Mouse (Mus musculus) liver, postnatal 0 days (tissue): ENCODE data around the gene Tpm3. TPM values are rescaled to one million over a fixed set of nuclear protein-coding genes. Genes with fewer than 3 reads are reported as not detected.
"Not testable (repeated sequence)": the region's sequence is repeated elsewhere in the genome, so short reads cannot be mapped to it uniquely, and the experiment has no call there.

Source experiments
- ATAC-seq: fragments of 200-750 bp; cut with Nextera tagmentation; 2 replicates; pipeline ENCODE4 v1.8.0; 2017; ENCODE audit warnings: mild to moderate bottlenecking, moderate library complexity
- DNase-seq: peaks from one replicate; pipeline ENCODE4 v3.0.0-alpha.2; 2016
- H3K27ac ChIP-seq: fragments of 300-500 bp; sonication (generic); 2 replicates; pipeline ENCODE4 v1.5.1; 2014; ENCODE audit warnings: antibody characterized with exemption, moderate library complexity, mild to moderate bottlenecking, low read depth
- H3K27me3 ChIP-seq: fragments of 300-500 bp; sonication (generic); 2 replicates; pipeline ENCODE4 v1.6.1; 2014; ENCODE audit warnings: low read length, control low read depth, mixed read lengths; ENCODE audit not compliant: insufficient read depth
- H3K36me3 ChIP-seq: fragments of 300-500 bp; sonication (generic); replicated peaks from 2 replicates; pipeline ENCODE4 v1.6.1; 2014; ENCODE audit warnings: mild to moderate bottlenecking, control low read depth, low read length, moderate library complexity, mixed read lengths; ENCODE audit not compliant: insufficient read depth
- H3K4me1 ChIP-seq: fragments of 300-500 bp; sonication (generic); 2 replicates; pipeline ENCODE4 v1.6.1; 2014; ENCODE audit warnings: antibody characterized with exemption, mild to moderate bottlenecking, control low read depth; ENCODE audit not compliant: insufficient read depth
- H3K4me2 ChIP-seq: fragments of 300-500 bp; sonication (generic); 2 replicates; pipeline ENCODE4 v1.6.1; 2014; ENCODE audit warnings: low read depth, mild to moderate bottlenecking, low read length, moderate library complexity, mixed read lengths
- H3K4me3 ChIP-seq: fragments of 300-500 bp; sonication (generic); 2 replicates; pipeline ENCODE4 v1.5.1; 2014; ENCODE audit warnings: low read depth, low read length
- H3K9ac ChIP-seq: fragments of 300-500 bp; sonication (generic); replicated peaks from 2 replicates; pipeline ENCODE4 v1.6.1; 2014; ENCODE audit warnings: mild to moderate bottlenecking, moderate library complexity
- H3K9me3 ChIP-seq: fragments of 300-500 bp; sonication (generic); 2 replicates; pipeline ENCODE4 v1.6.1; 2016; ENCODE audit warnings: mild to moderate bottlenecking, control low read depth, low read length, mixed read lengths
- CTCF ChIP-seq: sonication (generic); IDR thresholded peaks from 2 replicates; pipeline ENCODE4 v1.5.1; 2016; ENCODE audit warnings: antibody characterized with exemption, low read depth
- EP300 ChIP-seq: IDR thresholded peaks from 2 replicates; pipeline ENCODE4 v1.6.1; 2016; ENCODE audit warnings: antibody characterized with exemption, low read depth, mild to moderate bottlenecking
- WGBS: fragments of 180-500 bp; shearing (Covaris S2); extraction: QIAGEN DNeasy Blood & Tissue Kit; methylation state at CpG from one replicate; pipeline ENCODE4 v1.1.7; 2014; ENCODE audit not compliant: insufficient replicate concordance; 5-methylcytosine and 5-hydroxymethylcytosine counted together
- polyA plus RNA-seq: library from polyadenylated mRNA; unstranded; fragments of >200 nt; fragmentation: Nextera tagmentation; extraction: Ambion mirVana; gene quantifications from 2 replicates; pipeline ENCODE4 v1.2.1, GENCODE M21; 2015

The Tpm3 gene
- polyA plus RNA-seq, 1 experiment from 2014 or later, result 162 TPM

GRCm38 (mm10) chr3:90103176-90103575 lies 30.7 kb downstream of the Tpm3 start:
- TF ChIP-seq EP300 (no peak), CTCF (no peak)
- Histone ChIP-seq H3K9me3 (no peaks in the 10 kb centered on the region), H3K27ac (no peak overlapping the region), H3K4me2 (no peak overlapping the region), H3K9ac (no peak overlapping the region), H3K4me1 (no peaks in the 10 kb centered on the region), H3K27me3 (no peaks in the 10 kb centered on the region), H3K36me3 (peaks cover 17% of the 10 kb centered on the region), H3K4me3 (no peak overlapping the region)
- no peak for ATAC-seq
- 68% methylated on average over 2 of the region's 2 CpGs for WGBS
- no peak for DNase-seq

- no peak for TF ChIP-seq CTCF
- no peak for TF ChIP-seq EP300
- Histone ChIP-seq H3K27me3 (no peaks in the 10 kb centered on the region), H3K9ac (no peak within 1 kb of the TSS), H3K4me3 (no peak within 1 kb of the TSS), H3K4me1 (no peaks in the 10 kb centered on the region), H3K4me2 (no peak within 1 kb of the TSS), H3K36me3 (peaks cover 14% of the 10 kb centered on the region), H3K9me3 (no peaks in the 10 kb centered on the region), H3K27ac (no peak within 1 kb of the TSS)
- no peak for DNase-seq
- ATAC-seq, result no peak
- 81% methylated on average over 13 of the region's 13 CpGs for WGBS
Observed at GRCm38 (mm10) chr3:90103938-90104337, 31.5 kb downstream of the Tpm3 start, which contains the start of gene Nup210l. Nup210l (plus strand) TSS chr3:90104132.

- 58% methylated on average over 2 of the region's 2 CpGs for WGBS
Observed at GRCm38 (mm10) chr3:90111706-90112105, 39.3 kb downstream of the Tpm3 start.

GRCm38 (mm10) chr3:90114342-90114741 lies 41.9 kb downstream of the Tpm3 start:
- DNase-seq (no peak), ATAC-seq (no peak)
- no peaks in the 10 kb centered on the region for H3K4me1 ChIP-seq
- no peak overlapping the region for H3K4me2 ChIP-seq
- no peaks in the 10 kb centered on the region for H3K9me3 ChIP-seq
- no peaks in the 10 kb centered on the region for H3K27me3 ChIP-seq
- no peak overlapping the region for H3K9ac ChIP-seq
- no peak overlapping the region for H3K27ac ChIP-seq
- H3K4me3 ChIP-seq, result no peak overlapping the region
- TF ChIP-seq CTCF, result peak; percentile 31; the same call in 1 of the 2 replicates
- no peak for TF ChIP-seq EP300
- H3K36me3 ChIP-seq, result no peaks in the 10 kb centered on the region
- WGBS, result 83% methylated on average over 2 of the region's 2 CpGs

More at GRCm38 (mm10) chr3:90111706-90112105, 39.3 kb downstream of the Tpm3 start:
- Histone ChIP-seq H3K9me3 (no peaks in the 10 kb centered on the region), H3K27me3 (no peaks in the 10 kb centered on the region), H3K27ac (no peak overlapping the region), H3K4me3 (no peak overlapping the region), H3K4me2 (no peak overlapping the region), H3K36me3 (no peaks in the 10 kb centered on the region), H3K9ac (no peak overlapping the region), H3K4me1 (no peaks in the 10 kb centered on the region)
- ATAC-seq, result no peak
- TF ChIP-seq EP300, result no peak
- no peak for TF ChIP-seq CTCF
- no peak for DNase-seq

- WGBS, result 70% methylated on average over 3 of the region's 3 CpGs
- TF ChIP-seq EP300, result no peak
- no peak for TF ChIP-seq CTCF
- DNase-seq (no peak), ATAC-seq (no peak)
- H3K9me3 ChIP-seq, result no peaks in the 10 kb centered on the region
- no peak overlapping the region for H3K4me2 ChIP-seq
- H3K9ac ChIP-seq, result no peak overlapping the region
- no peak overlapping the region for H3K4me3 ChIP-seq
- H3K27ac ChIP-seq, result no peak overlapping the region
- no peaks in the 10 kb centered on the region for H3K36me3 ChIP-seq
- H3K27me3 ChIP-seq, result no peaks in the 10 kb centered on the region
- no peaks in the 10 kb centered on the region for H3K4me1 ChIP-seq
Observed at GRCm38 (mm10) chr3:90115526-90115925, 43.1 kb downstream of the Tpm3 start.

GRCm38 (mm10) chr3:90118132-90118790 lies 45.8 kb downstream of the Tpm3 start:
- Histone ChIP-seq H3K9ac (no peak overlapping the region), H3K4me3 (no peak overlapping the region), H3K27ac (no peak overlapping the region), H3K4me1 (no peaks in the 10 kb centered on the region), H3K9me3 (no peaks in the 10 kb centered on the region), H3K4me2 (no peak overlapping the region), H3K36me3 (no peaks in the 10 kb centered on the region), H3K27me3 (no peaks in the 10 kb centered on the region)
- WGBS, result 86% methylated on average over 13 of the region's 13 CpGs
- DNase-seq, result no peak
- ATAC-seq, result no peak
- TF ChIP-seq CTCF (no peak), EP300 (no peak)

GRCm38 (mm10) chr3:90122036-90122435 lies 49.6 kb downstream of the Tpm3 start:
- not testable (repeated sequence) for H3K9ac ChIP-seq

More at GRCm38 (mm10) chr3:90122036-90122435, 49.6 kb downstream of the Tpm3 start:
- not testable (repeated sequence) for H3K9me3 ChIP-seq, H3K4me1 ChIP-seq, ATAC-seq, H3K4me3 ChIP-seq, H3K27ac ChIP-seq, H3K4me2 ChIP-seq, H3K27me3 ChIP-seq, H3K36me3 ChIP-seq, DNase-seq
- TF ChIP-seq CTCF, result 0 out of 2 replicates have a peak, but pooled peaks have one; percentile 6
- 78% methylated on average over 5 of the region's 5 CpGs for WGBS
